ENCODE assay signal across 28 mouse cellular contexts in genomic region chr7:111528462-111528861, GRCm38 (mm10).
A peak's percentile ranks its signal among the peaks of the same experiment; 100 is the strongest.
DNase-seq lines count a peak whose midpoint lies in the region; ATAC-seq and TF ChIP-seq lines count a peak whose summit lies in the region.
"Had no signal": no experiment of that assay in that cellular context is flagged by ENCODE, and none has a peak within 500 bp of the region (broad histone marks: within the 10 kb centered on the region; RNA-seq: fewer than 3 reads in every experiment).

No protein-coding gene starts in this region.

- no peak overlapping the region for H3K27ac ChIP-seq in lung, embryonic 14.5 days (ENCODE audit: low read depth)
- H3K27ac ChIP-seq: embryonic facial prominence, embryonic 12.5 days; forebrain, embryonic 12.5 days; hindbrain, embryonic 15.5 days; intestine, embryonic 15.5 days; layer of hippocampus, adult 2 months; limb, embryonic 10.5 days; liver, embryonic 15.5 days had no signal

- no peak overlapping the region for H3K4me3 ChIP-seq in lung, embryonic 14.5 days (ENCODE audit: low read depth, low read length)
- H3K4me3 ChIP-seq: embryonic facial prominence, embryonic 12.5 days; erythroblast, embryonic 14.5 days; forebrain, embryonic 12.5 days; hindbrain, embryonic 15.5 days; intestine, embryonic 15.5 days; layer of hippocampus, adult 2 months; limb, embryonic 10.5 days; liver, embryonic 15.5 days had no signal

- WGBS in lung, embryonic 14.5 days, result 3% methylated on average over 1 of the region's 1 CpGs

- no peaks in the 10 kb centered on the region for H3K27me3 ChIP-seq in lung, embryonic 14.5 days (ENCODE audit: insufficient read depth, low read length)
- H3K27me3 ChIP-seq: embryonic facial prominence, embryonic 12.5 days; forebrain, embryonic 12.5 days; hindbrain, embryonic 15.5 days; intestine, embryonic 15.5 days; liver, embryonic 15.5 days; Patski had no signal

- no peak overlapping the region for H3K9ac ChIP-seq in lung, embryonic 14.5 days
- H3K9ac ChIP-seq: embryonic facial prominence, embryonic 12.5 days; forebrain, embryonic 12.5 days; hindbrain, embryonic 15.5 days; intestine, embryonic 15.5 days; liver, embryonic 15.5 days had no signal

- ATAC-seq in frontal cortex, adult (ENCODE audit: low TSS enrichment), result peak; percentile 55; the same call in 1 of the 2 replicates
- ATAC-seq in lung, embryonic 14.5 days (ENCODE audit: insufficient read depth), result no peak
- ATAC-seq in inflammation-experienced regulatory T-cells, adult 6 months, result no peak
- ATAC-seq: intestine, embryonic 15.5 days; Patski had no signal

- TF ChIP-seq CTCF in lung, embryonic 14.5 days (IDR thresholded peaks at IDR 0.05; ENCODE audit: low read depth), result no peak

- H3K36me3 ChIP-seq in lung, embryonic 14.5 days (ENCODE audit: insufficient read depth), result no peaks in the 10 kb centered on the region
- H3K36me3 ChIP-seq: embryonic facial prominence, embryonic 12.5 days; forebrain, embryonic 12.5 days; hindbrain, embryonic 15.5 days; intestine, embryonic 15.5 days; limb, embryonic 10.5 days; liver, embryonic 15.5 days had no signal

- no peaks in the 10 kb centered on the region for H3K4me1 ChIP-seq in lung, embryonic 14.5 days (ENCODE audit: insufficient read depth)
- H3K4me1 ChIP-seq: embryonic facial prominence, embryonic 12.5 days; forebrain, embryonic 12.5 days; hindbrain, embryonic 15.5 days; intestine, embryonic 15.5 days; liver, embryonic 15.5 days had no signal

- H3K9me3 ChIP-seq in lung, embryonic 14.5 days (ENCODE audit: low read depth, low read length), result no peaks in the 10 kb centered on the region
- H3K9me3 ChIP-seq: embryonic facial prominence, embryonic 12.5 days; forebrain, embryonic 12.5 days; hindbrain, embryonic 15.5 days; intestine, embryonic 15.5 days; limb, embryonic 10.5 days; liver, embryonic 15.5 days had no signal

- H3K4me2 ChIP-seq in lung, embryonic 14.5 days, result no peak overlapping the region
- H3K4me2 ChIP-seq: embryonic facial prominence, embryonic 12.5 days; forebrain, embryonic 12.5 days; hindbrain, embryonic 15.5 days; intestine, embryonic 15.5 days; liver, embryonic 15.5 days; midbrain, embryonic 11.5 days had no signal

- no peak for DNase-seq in frontal cortex, postnatal 25 days (ENCODE audit: low spot score in 2 of 2)
- DNase-seq in lung, embryonic 14.5 days, result peak; percentile 9
- no peak for DNase-seq in lung, postnatal 4 days
- peak; percentile 30 for DNase-seq in lung, postnatal 36 days
- DNase-seq in cerebellum, postnatal 14 days, result no peak
- DNase-seq: adrenal gland, postnatal 36 days; cerebellum, adult 11 months; cerebellum, adult 9-11 months; gastrocnemius, postnatal 14 days; heart, adult 18-20 months; kidney, adult 8-10 months; kidney, postnatal 14 days; liver; right cerebral cortex, adult 18-20 months; thymus, adult 18-20 months; thymus, postnatal 4 days had no signal

Comparison
In these comparisons a context has a peak if more than half of its experiments do, and no peak if none do; other contexts are left out.
1. DNase-seq: peak in lung, embryonic 14.5 days (single experiment) and lung, postnatal 36 days (single experiment); none in frontal cortex, postnatal 25 days (0 of 2), lung, postnatal 4 days (0 of 2) and cerebellum, postnatal 14 days (0 of 2).